8 mouse cellular contexts compared by ENCODE assay signal in the genomic region with DNA sequence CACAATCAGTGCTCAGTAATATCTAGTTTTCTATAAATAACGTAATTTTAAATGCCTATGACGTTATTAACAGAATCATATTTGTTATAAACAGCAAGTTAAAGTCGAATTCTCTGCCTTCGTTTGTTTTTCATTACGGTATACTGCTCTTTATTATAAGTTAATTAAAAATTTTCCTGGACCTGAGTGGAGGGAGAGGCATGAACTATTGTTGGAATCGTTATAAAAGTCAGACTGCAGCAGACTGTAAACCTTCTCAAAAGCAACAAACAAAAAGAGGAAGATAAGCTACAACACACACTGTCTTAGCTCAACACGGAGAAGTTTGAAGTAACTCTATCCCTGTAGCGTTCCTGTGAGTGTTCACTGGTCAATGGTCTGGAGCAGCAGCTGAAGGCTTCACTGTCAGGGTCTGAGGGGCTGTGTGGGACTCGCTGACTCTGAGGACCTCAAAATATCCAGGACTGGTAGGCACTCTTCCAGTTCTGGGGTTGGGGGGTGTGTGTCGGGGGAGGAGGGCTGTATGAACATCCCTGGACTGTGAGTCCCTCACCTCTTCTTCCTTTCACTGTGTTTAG. TPM values are rescaled to one million over a fixed set of nuclear protein-coding genes. Genes with fewer than 3 reads are reported as not detected.
A peak's percentile ranks its signal among the peaks of the same experiment; 100 is the strongest.
DNase-seq lines count a peak whose midpoint lies in the region; ATAC-seq lines count a peak whose summit lies in the region.
"Not testable (repeated sequence)": the region's sequence is repeated elsewhere in the genome, so short reads cannot be mapped to it uniquely, and the experiment has no call there.

No protein-coding gene starts in this region.

- H3K27me3 ChIP-seq in embryonic facial prominence, embryonic 11.5 days (ENCODE audit: control insufficient read depth, insufficient read depth, low read length); forebrain, embryonic 16.5 days (replicated peaks; ENCODE audit: control insufficient read depth, insufficient read depth, low read length); heart, embryonic 16.5 days (ENCODE audit: control insufficient read depth, insufficient read depth, low read length); intestine, embryonic 15.5 days (replicated peaks); limb, embryonic 12.5 days; lung, embryonic 16.5 days (ENCODE audit: control insufficient read depth, insufficient read depth, low read depth, low read length); midbrain, embryonic 16.5 days (ENCODE audit: control insufficient read depth, insufficient read depth, low read depth, low read length); stomach, embryonic 15.5 days (replicated peaks): not testable (repeated sequence)

- H3K4me1 ChIP-seq in embryonic facial prominence, embryonic 11.5 days (ENCODE audit: control insufficient read depth, insufficient read depth, low read length); forebrain, embryonic 16.5 days (replicated peaks; ENCODE audit: control insufficient read depth, insufficient read depth, low read length); heart, embryonic 16.5 days (ENCODE audit: control insufficient read depth, insufficient read depth, low read length); intestine, embryonic 15.5 days (replicated peaks); limb, embryonic 12.5 days (replicated peaks); lung, embryonic 16.5 days (replicated peaks; ENCODE audit: control insufficient read depth, insufficient read depth, low read length); midbrain, embryonic 16.5 days (ENCODE audit: control insufficient read depth, insufficient read depth, low read length); stomach, embryonic 15.5 days: not testable (repeated sequence)

- not testable (repeated sequence) for H3K27ac ChIP-seq in embryonic facial prominence, embryonic 11.5 days (replicated peaks; ENCODE audit: low read depth, low read length); forebrain, embryonic 16.5 days (ENCODE audit: low read length); heart, embryonic 16.5 days (ENCODE audit: low read length); intestine, embryonic 15.5 days; limb, embryonic 12.5 days; lung, embryonic 16.5 days (ENCODE audit: low read length); midbrain, embryonic 16.5 days (ENCODE audit: low read length); stomach, embryonic 15.5 days

- H3K4me3 ChIP-seq in embryonic facial prominence, embryonic 11.5 days (ENCODE audit: low read depth, low read length), result not testable (repeated sequence)
- H3K4me3 ChIP-seq in forebrain, embryonic 16.5 days (replicated peaks; ENCODE audit: low read length), result peak overlapping the region; percentile 81
- H3K4me3 ChIP-seq in heart, embryonic 16.5 days (ENCODE audit: low read length), result peak overlapping the region; percentile 70
- peak overlapping the region; percentile 71 for H3K4me3 ChIP-seq in intestine, embryonic 15.5 days (replicated peaks)
- H3K4me3 ChIP-seq in limb, embryonic 12.5 days (replicated peaks), result peak overlapping the region; percentile 71
- peak overlapping the region; percentile 75 for H3K4me3 ChIP-seq in lung, embryonic 16.5 days (ENCODE audit: low read length)
- peak overlapping the region; percentile 62 for H3K4me3 ChIP-seq in midbrain, embryonic 16.5 days (ENCODE audit: low read depth, low read length)
- H3K4me3 ChIP-seq in stomach, embryonic 15.5 days (replicated peaks), result peak overlapping the region; percentile 71

- not testable (repeated sequence) for ATAC-seq in embryonic facial prominence, embryonic 11.5 days (replicated peaks; ENCODE audit: insufficient number of reproducible peaks, low FRiP score, low TSS enrichment, low read depth); forebrain, embryonic 16.5 days; heart, embryonic 16.5 days (replicated peaks; ENCODE audit: extremely low read depth, insufficient read depth, low FRiP score); lung, embryonic 16.5 days (ENCODE audit: low read depth); stomach, embryonic 15.5 days (ENCODE audit: insufficient read depth, low FRiP score, low read depth)
- 0 out of 2 replicates have a peak, but pooled peaks have one; percentile 25 for ATAC-seq in intestine, embryonic 15.5 days
- peak; percentile 26; the same call in 1 of the 2 replicates for ATAC-seq in limb, embryonic 12.5 days (ENCODE audit: insufficient number of reproducible peaks, insufficient read depth, low FRiP score, low TSS enrichment, low read depth)
- ATAC-seq in midbrain, embryonic 16.5 days, result peak; percentile 57; the same call in 1 of the 2 replicates

- not testable (repeated sequence) for H3K9me3 ChIP-seq in embryonic facial prominence, embryonic 11.5 days (replicated peaks; ENCODE audit: control insufficient read depth, low read length); forebrain, embryonic 16.5 days (ENCODE audit: control insufficient read depth, low read length); heart, embryonic 16.5 days (replicated peaks; ENCODE audit: control insufficient read depth, low read length); intestine, embryonic 15.5 days; lung, embryonic 16.5 days (ENCODE audit: control insufficient read depth, low read length); midbrain, embryonic 16.5 days (replicated peaks; ENCODE audit: control insufficient read depth, low read length, poor library complexity, severe bottlenecking); stomach, embryonic 15.5 days
- H3K9me3 ChIP-seq in limb, embryonic 12.5 days, result peaks cover 13% of the 10 kb centered on the region; the same call in 1 of the 2 replicates

- H3K4me2 ChIP-seq in embryonic facial prominence, embryonic 11.5 days (ENCODE audit: low read depth, low read length), result peak overlapping the region; percentile 88
- H3K4me2 ChIP-seq in forebrain, embryonic 16.5 days (ENCODE audit: low read length), result peak overlapping the region; percentile 91
- H3K4me2 ChIP-seq in heart, embryonic 16.5 days (ENCODE audit: low read depth, low read length), result peak overlapping the region; percentile 98
- peak overlapping the region; percentile 96 for H3K4me2 ChIP-seq in intestine, embryonic 15.5 days (replicated peaks)
- H3K4me2 ChIP-seq in limb, embryonic 12.5 days, result peak overlapping the region; percentile 82; the same call in 1 of the 2 replicates
- H3K4me2 ChIP-seq in lung, embryonic 16.5 days (ENCODE audit: low read depth, low read length), result peak overlapping the region; percentile 92; the same call in 1 of the 2 replicates
- peak overlapping the region; percentile 95 for H3K4me2 ChIP-seq in midbrain, embryonic 16.5 days (ENCODE audit: low read length)
- peak overlapping the region; percentile 96; the same call in 1 of the 2 replicates for H3K4me2 ChIP-seq in stomach, embryonic 15.5 days

- not testable (repeated sequence) for DNase-seq in embryonic facial prominence, embryonic 11.5 days (ENCODE audit: low spot score)

- WGBS in embryonic facial prominence, embryonic 11.5 days, result 56% methylated on average over 10 of the region's 10 CpGs
- 47% methylated on average over 10 of the region's 10 CpGs for WGBS in forebrain, embryonic 16.5 days
- WGBS in heart, embryonic 16.5 days, result 54% methylated on average over 10 of the region's 10 CpGs
- WGBS in intestine, embryonic 15.5 days, result 50% methylated on average over 10 of the region's 10 CpGs
- WGBS in limb, embryonic 12.5 days, result 56% methylated on average over 10 of the region's 10 CpGs
- 50% methylated on average over 10 of the region's 10 CpGs for WGBS in lung, embryonic 16.5 days
- 55% methylated on average over 10 of the region's 10 CpGs for whole genome bisulfite sequencing in midbrain, embryonic 16.5 days
- WGBS in stomach, embryonic 15.5 days, result 50% methylated on average over 10 of the region's 10 CpGs

- not testable (repeated sequence) for H3K36me3 ChIP-seq in embryonic facial prominence, embryonic 11.5 days (replicated peaks; ENCODE audit: control insufficient read depth, insufficient read depth, low read depth, low read length); forebrain, embryonic 16.5 days (ENCODE audit: control insufficient read depth, insufficient read depth); heart, embryonic 16.5 days (ENCODE audit: control insufficient read depth, insufficient read depth); intestine, embryonic 15.5 days; limb, embryonic 12.5 days; lung, embryonic 16.5 days (ENCODE audit: control insufficient read depth, insufficient read depth, low read length); midbrain, embryonic 16.5 days (ENCODE audit: control insufficient read depth, insufficient read depth, low read length); stomach, embryonic 15.5 days

- H3K9ac ChIP-seq in embryonic facial prominence, embryonic 11.5 days (replicated peaks; ENCODE audit: low read length); forebrain, embryonic 16.5 days (replicated peaks; ENCODE audit: low read depth, low read length); heart, embryonic 16.5 days (ENCODE audit: low read length); intestine, embryonic 15.5 days; limb, embryonic 12.5 days (replicated peaks); lung, embryonic 16.5 days (ENCODE audit: low read length); midbrain, embryonic 16.5 days (ENCODE audit: low read depth, low read length); stomach, embryonic 15.5 days: not testable (repeated sequence)

RNA-seq across cellular contexts. Expression of a gene that starts 0.4 kb away (rescaled TPM):
- 8.3 and 11.5 TPM in 2 replicates for polyA plus RNA-seq in embryonic facial prominence, embryonic 11.5 days (2014; fragmentation: Nextera tagmentation; extraction: Ambion mirVana)
- polyA plus RNA-seq in forebrain, embryonic 16.5 days (2015; fragmentation: Nextera tagmentation; extraction: Ambion mirVana), result 3.9 and 4.0 TPM in 2 replicates
- 2.2 and 2.3 TPM in 2 replicates for polyA plus RNA-seq in heart, embryonic 16.5 days (2015; fragmentation: Nextera tagmentation; extraction: Ambion mirVana)
- polyA plus RNA-seq in intestine, embryonic 15.5 days (2015; fragmentation: Nextera tagmentation; extraction: Ambion mirVana), result 6.1 and 6.9 TPM in 2 replicates
- polyA plus RNA-seq in limb, embryonic 12.5 days (2016; fragmentation: Nextera tagmentation; extraction: Ambion mirVana), result 11.4 and 12.8 TPM in 2 replicates
- 5.8 and 6.3 TPM in 2 replicates for polyA plus RNA-seq in lung, embryonic 16.5 days (2015; fragmentation: Nextera tagmentation; extraction: Ambion mirVana)
- 3.3 and 3.8 TPM in 2 replicates for polyA plus RNA-seq in midbrain, embryonic 16.5 days (2015; fragmentation: Nextera tagmentation; extraction: Ambion mirVana)
- polyA plus RNA-seq in stomach, embryonic 15.5 days (2015; fragmentation: Nextera tagmentation; extraction: Ambion mirVana), result 5.7 and 6.8 TPM in 2 replicates

RNA-seq across cellular contexts. Expression of a gene that starts 21.3 kb away (rescaled TPM):
- polyA plus RNA-seq in embryonic facial prominence, embryonic 11.5 days (2014; fragmentation: Nextera tagmentation; extraction: Ambion mirVana), result 0.07 and 0.08 TPM in 2 replicates
- 0.15 TPM in 1 of 2 replicates, not detected in the other for polyA plus RNA-seq in forebrain, embryonic 16.5 days (2015; fragmentation: Nextera tagmentation; extraction: Ambion mirVana)
- 0.65 and 1.2 TPM in 2 replicates for polyA plus RNA-seq in heart, embryonic 16.5 days (2015; fragmentation: Nextera tagmentation; extraction: Ambion mirVana)
- 0.35 and 0.38 TPM in 2 replicates for polyA plus RNA-seq in intestine, embryonic 15.5 days (2015; fragmentation: Nextera tagmentation; extraction: Ambion mirVana)
- polyA plus RNA-seq in limb, embryonic 12.5 days (2016; fragmentation: Nextera tagmentation; extraction: Ambion mirVana), result 0.21 and 0.35 TPM in 2 replicates
- 0.45 and 0.48 TPM in 2 replicates for polyA plus RNA-seq in lung, embryonic 16.5 days (2015; fragmentation: Nextera tagmentation; extraction: Ambion mirVana)
- 0.16 and 0.24 TPM in 2 replicates for polyA plus RNA-seq in midbrain, embryonic 16.5 days (2015; fragmentation: Nextera tagmentation; extraction: Ambion mirVana)
- polyA plus RNA-seq in stomach, embryonic 15.5 days (2015; fragmentation: Nextera tagmentation; extraction: Ambion mirVana), result 0.32 and 0.48 TPM in 2 replicates

RNA-seq across cellular contexts. Expression of a gene that starts 35.8 kb away (rescaled TPM):
- 0.43 and 0.59 TPM in 2 replicates for polyA plus RNA-seq in embryonic facial prominence, embryonic 11.5 days (2014; fragmentation: Nextera tagmentation; extraction: Ambion mirVana)
- 0.61 and 0.76 TPM in 2 replicates for polyA plus RNA-seq in forebrain, embryonic 16.5 days (2015; fragmentation: Nextera tagmentation; extraction: Ambion mirVana)
- polyA plus RNA-seq in heart, embryonic 16.5 days (2015; fragmentation: Nextera tagmentation; extraction: Ambion mirVana), result 1.3 and 1.5 TPM in 2 replicates
- 0.69 and 1.2 TPM in 2 replicates for polyA plus RNA-seq in intestine, embryonic 15.5 days (2015; fragmentation: Nextera tagmentation; extraction: Ambion mirVana)
- polyA plus RNA-seq in limb, embryonic 12.5 days (2016; fragmentation: Nextera tagmentation; extraction: Ambion mirVana), result 0.59 and 0.64 TPM in 2 replicates
- 1.5 and 1.9 TPM in 2 replicates for polyA plus RNA-seq in lung, embryonic 16.5 days (2015; fragmentation: Nextera tagmentation; extraction: Ambion mirVana)
- 0.72 and 0.90 TPM in 2 replicates for polyA plus RNA-seq in midbrain, embryonic 16.5 days (2015; fragmentation: Nextera tagmentation; extraction: Ambion mirVana)
- 1.9 and 3.4 TPM in 2 replicates for polyA plus RNA-seq in stomach, embryonic 15.5 days (2015; fragmentation: Nextera tagmentation; extraction: Ambion mirVana)

RNA-seq across cellular contexts. Expression of a gene that starts 50.0 kb away (rescaled TPM):
- 55.9 and 56.7 TPM in 2 replicates for polyA plus RNA-seq in embryonic facial prominence, embryonic 11.5 days (2014; fragmentation: Nextera tagmentation; extraction: Ambion mirVana)
- polyA plus RNA-seq in forebrain, embryonic 16.5 days (2015; fragmentation: Nextera tagmentation; extraction: Ambion mirVana), result 80.5 and 89.3 TPM in 2 replicates
- polyA plus RNA-seq in heart, embryonic 16.5 days (2015; fragmentation: Nextera tagmentation; extraction: Ambion mirVana), result 35.0 and 36.7 TPM in 2 replicates
- 57.6 and 62.7 TPM in 2 replicates for polyA plus RNA-seq in intestine, embryonic 15.5 days (2015; fragmentation: Nextera tagmentation; extraction: Ambion mirVana)
- 56.7 and 59.6 TPM in 2 replicates for polyA plus RNA-seq in limb, embryonic 12.5 days (2016; fragmentation: Nextera tagmentation; extraction: Ambion mirVana)
- 56.6 and 59.1 TPM in 2 replicates for polyA plus RNA-seq in lung, embryonic 16.5 days (2015; fragmentation: Nextera tagmentation; extraction: Ambion mirVana)
- polyA plus RNA-seq in midbrain, embryonic 16.5 days (2015; fragmentation: Nextera tagmentation; extraction: Ambion mirVana), result 70.5 and 78.6 TPM in 2 replicates
- 67.5 and 73.2 TPM in 2 replicates for polyA plus RNA-seq in stomach, embryonic 15.5 days (2015; fragmentation: Nextera tagmentation; extraction: Ambion mirVana)
